Comparison of ENCODE assay signal across 11 mouse cellular contexts in genomic region chr9:115623948-115624347, GRCm38 (mm10).
DNase-seq lines count a peak whose midpoint lies in the region; ATAC-seq and TF ChIP-seq lines count a peak whose summit lies in the region.
"Had no signal": no experiment of that assay in that cellular context is flagged by ENCODE, and none has a peak within 500 bp of the region (broad histone marks: within the 10 kb centered on the region; RNA-seq: fewer than 3 reads in every experiment).

No protein-coding gene starts in this region.

- DNase-seq in heart, postnatal 4 days = no peak
- no peak for DNase-seq in liver, embryonic 13.5 days
- peak; percentile 42 to 43 for DNase-seq in spleen, postnatal 36 days (ENCODE audit: low spot score in 2 of 2)
- no peak for DNase-seq in ovary, postnatal 10 days (ENCODE audit: low spot score)
- no peak for DNase-seq in frontal cortex, postnatal 14 days (ENCODE audit: low spot score in 2 of 2)
- DNase-seq in midbrain, embryonic 14.5 days = no peak

- no peak overlapping the region for H3K4me3 ChIP-seq in heart, embryonic 16.5 days (ENCODE audit: low read length)
- H3K4me3 ChIP-seq in bone marrow, adult 2 months (replicated peaks; ENCODE audit: control insufficient read depth, low read depth, low read length) = no peak overlapping the region
- H3K4me3 ChIP-seq in liver, embryonic 13.5 days (replicated peaks) = no peak overlapping the region
- no peak overlapping the region for H3K4me3 ChIP-seq in midbrain, embryonic 14.5 days (replicated peaks; ENCODE audit: low read depth, low read length)
- H3K4me3 ChIP-seq: neural tube, embryonic 12.5 days had no signal

- WGBS in heart, embryonic 16.5 days = 33% methylated on average over 5 of the region's 5 CpGs
- 6% methylated on average over 5 of the region's 5 CpGs for WGBS in bone marrow, adult 2 months
- WGBS in liver, embryonic 13.5 days (ENCODE audit: insufficient replicate concordance) = 8% methylated on average over 5 of the region's 5 CpGs
- WGBS in midbrain, embryonic 14.5 days = 69% methylated on average over 5 of the region's 5 CpGs

- H3K9me3 ChIP-seq in heart, embryonic 16.5 days (replicated peaks; ENCODE audit: control insufficient read depth, low read length) = no peaks in the 10 kb centered on the region
- no peaks in the 10 kb centered on the region for H3K9me3 ChIP-seq in liver, embryonic 13.5 days (replicated peaks)
- no peaks in the 10 kb centered on the region for H3K9me3 ChIP-seq in midbrain, embryonic 14.5 days (ENCODE audit: control insufficient read depth, low read length)
- H3K9me3 ChIP-seq: neural tube, embryonic 12.5 days had no signal

- peak overlapping the region; percentile 38; the same call in 1 of the 2 replicates for H3K27ac ChIP-seq in heart, embryonic 16.5 days (ENCODE audit: low read length)
- H3K27ac ChIP-seq in bone marrow, adult 2 months (ENCODE audit: control insufficient read depth, insufficient read depth, low read depth, low read length, poor library complexity) = no peak overlapping the region
- H3K27ac ChIP-seq in liver, embryonic 13.5 days = no peak overlapping the region
- no peak overlapping the region for H3K27ac ChIP-seq in midbrain, embryonic 14.5 days (replicated peaks; ENCODE audit: low read depth, low read length)
- H3K27ac ChIP-seq: hindbrain, postnatal 0 days; neural tube, embryonic 12.5 days had no signal

- TF ChIP-seq CTCF in bone marrow, adult 2 months (IDR thresholded peaks at IDR 0.05; ENCODE audit: control insufficient read depth, insufficient read depth, low read length) = 0 out of 2 replicates have a peak, but pooled peaks have one; percentile 11

- no peak for TF ChIP-seq POLR2A in bone marrow, adult 2 months (IDR thresholded peaks at IDR 0.05; ENCODE audit: borderline replicate concordance, control insufficient read depth, low read depth, low read length)

- H3K9ac ChIP-seq in heart, embryonic 16.5 days (ENCODE audit: low read length) = no peak overlapping the region
- no peak overlapping the region for H3K9ac ChIP-seq in liver, embryonic 13.5 days
- H3K9ac ChIP-seq in midbrain, embryonic 14.5 days (replicated peaks; ENCODE audit: low read length) = no peak overlapping the region
- H3K9ac ChIP-seq: neural tube, embryonic 12.5 days had no signal

- H3K27me3 ChIP-seq in heart, embryonic 16.5 days (ENCODE audit: control insufficient read depth, insufficient read depth, low read length) = no peaks in the 10 kb centered on the region
- H3K27me3 ChIP-seq in liver, embryonic 13.5 days = no peaks in the 10 kb centered on the region
- H3K27me3 ChIP-seq in midbrain, embryonic 14.5 days (ENCODE audit: control insufficient read depth, insufficient read depth, low read length) = no peaks in the 10 kb centered on the region
- H3K27me3 ChIP-seq: neural tube, embryonic 12.5 days had no signal

- no peaks in the 10 kb centered on the region for H3K4me1 ChIP-seq in heart, embryonic 16.5 days (ENCODE audit: control insufficient read depth, insufficient read depth, low read length)
- peaks cover 1% of the 10 kb centered on the region; the same call in 1 of the 2 replicates for H3K4me1 ChIP-seq in bone marrow, adult 2 months (ENCODE audit: control insufficient read depth, insufficient read depth, low read length)
- peaks cover 5% of the 10 kb centered on the region; the same call in 1 of the 2 replicates for H3K4me1 ChIP-seq in liver, embryonic 13.5 days (replicated peaks)
- no peaks in the 10 kb centered on the region for H3K4me1 ChIP-seq in midbrain, embryonic 14.5 days (ENCODE audit: control insufficient read depth, insufficient read depth, low read length)
- H3K4me1 ChIP-seq: neural tube, embryonic 12.5 days had no signal

- no peak overlapping the region for H3K4me2 ChIP-seq in heart, embryonic 16.5 days (ENCODE audit: low read depth, low read length)
- H3K4me2 ChIP-seq in liver, embryonic 13.5 days = no peak overlapping the region
- no peak overlapping the region for H3K4me2 ChIP-seq in midbrain, embryonic 14.5 days (ENCODE audit: low read length)
- H3K4me2 ChIP-seq: neural tube, embryonic 12.5 days had no signal

- peak; percentile 78; the same call in 1 of the 2 replicates for ATAC-seq in heart, embryonic 16.5 days (replicated peaks; ENCODE audit: extremely low read depth, insufficient read depth, low FRiP score)
- ATAC-seq in liver, embryonic 13.5 days (ENCODE audit: low read depth) = peak; percentile 50; the same call in 1 of the 2 replicates
- no peak for ATAC-seq in midbrain, embryonic 14.5 days (ENCODE audit: low FRiP score, low TSS enrichment)
- ATAC-seq: hindbrain, postnatal 0 days had no signal

- no peaks in the 10 kb centered on the region for H3K36me3 ChIP-seq in heart, embryonic 16.5 days (ENCODE audit: control insufficient read depth, insufficient read depth)
- no peaks in the 10 kb centered on the region for H3K36me3 ChIP-seq in liver, embryonic 13.5 days
- H3K36me3 ChIP-seq in midbrain, embryonic 14.5 days (ENCODE audit: control insufficient read depth, insufficient read depth, low read length) = no peaks in the 10 kb centered on the region
- H3K36me3 ChIP-seq: G1E; neural tube, embryonic 12.5 days had no signal

Comparison
In these comparisons a context has a peak if more than half of its experiments do, and no peak if none do; other contexts are left out.
1. DNase-seq: peak in spleen, postnatal 36 days (2 of 2); none in heart, postnatal 4 days (single experiment), liver, embryonic 13.5 days (single experiment), ovary, postnatal 10 days (single experiment), frontal cortex, postnatal 14 days (0 of 2) and midbrain, embryonic 14.5 days (single experiment).